Mouse (Mus musculus): ENCODE results near the gene Syngr4. TPM values are rescaled to one million over a fixed set of nuclear protein-coding genes. Genes with fewer than 3 reads are reported as not detected.
A peak's percentile ranks its signal among the peaks of the same experiment; 100 is the strongest.
"Not testable (repeated sequence)": the region's sequence is repeated elsewhere in the genome, so short reads cannot be mapped to it uniquely, and the experiment has no call there.

Gene Syngr4
- total RNA-seq, 2 experiments from 2014 or later, result not detected

DNA sequence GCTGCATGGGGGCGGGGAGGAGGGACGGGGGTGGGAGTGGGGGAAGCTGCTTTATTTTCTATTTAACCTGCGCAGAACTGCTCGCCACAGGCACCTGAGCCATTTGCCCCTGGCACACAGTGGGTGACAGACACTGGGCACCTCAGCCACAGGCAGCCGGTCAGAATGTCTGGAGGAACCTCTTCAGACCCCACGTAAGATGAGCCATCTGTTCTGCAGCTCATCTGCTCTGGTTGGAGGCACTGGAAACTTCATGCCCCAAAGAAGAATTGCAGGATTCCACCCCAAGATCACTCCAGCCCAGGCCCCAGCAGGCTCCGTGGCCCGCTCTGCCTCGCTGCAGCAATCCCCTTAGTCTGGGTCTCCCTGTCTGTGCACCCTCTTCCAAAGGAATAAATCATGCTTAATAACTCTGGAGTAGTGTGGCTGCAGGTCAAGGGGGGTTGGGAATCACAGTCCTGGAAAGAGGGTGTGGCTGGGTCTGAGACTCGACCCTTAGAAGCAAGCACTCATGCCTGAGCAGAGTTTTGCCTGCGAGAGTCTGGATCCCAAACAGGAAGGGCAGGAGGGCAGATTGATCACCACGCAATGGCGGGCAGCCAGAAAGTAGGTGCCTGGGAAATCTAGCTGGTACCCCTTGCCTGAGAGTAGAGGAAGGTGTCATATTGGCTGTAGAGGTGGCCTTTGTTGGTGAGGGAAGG is 20.6 kb upstream of the Syngr4 start:
- DNase-seq (ENCODE audit: low spot score), result no peak
- intact Hi-C loops (cut with DNase I), result no loop called here

DNA sequence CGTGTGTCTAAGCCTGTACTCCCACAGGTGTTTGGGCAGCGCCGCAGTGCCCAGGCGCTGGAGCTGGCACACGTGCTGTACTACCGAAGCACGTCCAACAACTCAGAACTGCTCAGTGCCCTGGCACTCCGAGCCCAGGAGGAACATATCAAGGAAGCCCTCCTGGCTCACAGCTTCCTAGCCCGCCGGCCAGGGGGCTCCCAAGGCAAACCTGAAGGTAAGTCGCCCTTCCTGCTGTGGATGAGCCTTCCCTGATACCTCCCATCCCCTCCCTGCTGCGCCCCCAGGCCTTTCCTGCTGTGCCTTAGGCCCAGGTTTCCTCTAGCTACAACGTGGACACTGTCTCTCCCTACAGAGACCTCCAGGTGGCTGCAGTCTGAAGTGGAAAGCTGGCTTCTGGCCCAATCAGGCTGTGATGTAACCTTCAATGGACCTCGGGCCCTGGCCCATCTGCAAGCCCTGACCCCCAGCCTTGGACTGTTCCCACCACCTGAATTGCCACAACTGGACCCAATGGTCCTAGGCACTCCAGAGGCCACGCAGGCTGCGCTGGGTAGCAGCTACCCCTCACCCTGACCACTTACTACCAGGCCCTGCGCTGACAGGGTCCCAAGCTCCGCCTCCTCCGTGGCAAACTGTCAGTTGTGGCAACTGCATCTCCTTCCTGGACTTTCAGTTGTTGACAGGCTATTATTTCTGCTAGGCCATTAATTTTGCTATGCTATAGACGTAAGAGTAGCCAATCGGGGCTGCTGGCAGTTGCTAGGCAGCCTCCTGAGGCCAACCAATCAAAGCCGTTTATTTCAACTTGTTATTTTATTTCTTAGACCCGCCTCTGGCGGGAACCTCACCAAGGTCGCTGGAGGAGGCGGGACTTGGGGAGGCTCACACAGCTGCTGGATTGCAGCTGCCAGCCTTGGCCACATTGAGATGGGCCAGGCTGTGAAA is 19.8 kb upstream of the Syngr4 start:
- intact Hi-C loops (cut with DNase I), result no loop called here
- DNase-seq (ENCODE audit: low spot score), result peak; percentile 81

DNA sequence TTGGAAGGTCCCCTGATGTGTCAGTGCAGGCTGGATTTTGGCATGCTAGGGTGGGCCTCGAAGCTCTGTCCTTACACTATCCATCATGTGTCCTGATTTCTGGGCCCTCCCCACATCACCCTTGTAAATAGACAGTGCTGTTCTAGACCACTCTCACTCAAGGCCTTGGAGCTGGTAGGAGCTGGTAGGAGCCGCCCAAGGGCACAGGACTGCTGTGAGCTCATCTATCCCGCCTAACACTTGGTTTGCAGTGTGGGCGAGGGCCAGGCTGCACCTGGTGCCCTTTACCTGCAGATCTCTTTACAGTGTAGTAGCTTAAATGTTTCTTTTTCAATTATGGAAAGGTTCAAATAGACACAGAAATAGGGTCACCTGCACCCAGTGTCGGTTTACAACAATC is 18.5 kb upstream of the Syngr4 start:
- no peak for DNase-seq (ENCODE audit: low spot score)
- intact Hi-C loops (cut with DNase I), result no loop called here

DNA sequence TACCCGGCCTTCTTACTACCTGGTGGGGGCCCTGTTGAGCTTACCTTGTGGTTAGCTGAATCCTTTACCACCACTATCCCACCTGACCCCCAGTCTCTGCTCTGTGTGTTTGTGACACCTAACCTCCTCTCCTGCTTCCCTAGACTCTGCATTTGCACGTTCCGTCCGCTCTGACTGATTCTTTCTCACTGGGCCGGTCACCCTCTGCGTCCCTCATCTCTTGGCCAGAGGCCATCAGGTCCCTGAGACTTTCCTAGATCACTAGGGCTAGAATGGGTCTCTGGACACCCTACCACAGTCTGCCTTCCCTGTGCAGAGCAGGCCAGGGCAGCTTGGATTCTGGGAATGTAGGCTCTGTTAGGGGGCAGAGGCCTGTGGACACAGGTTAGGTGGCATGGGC is 17.6 kb upstream of the Syngr4 start:
- DNase-seq (ENCODE audit: low spot score), result no peak
- intact Hi-C loops (cut with DNase I), result no loop called here

- no peak for DNase-seq (ENCODE audit: low spot score)
- intact Hi-C loops (cut with DNase I), result no loop called here
Observed at GRCm38 (mm10) chr7:45909145-45909544, 12.6 kb upstream of the Syngr4 start.

GRCm38 (mm10) chr7:45908384-45908783 is 11.9 kb upstream of the Syngr4 start:
- no peak for DNase-seq (ENCODE audit: low spot score)
- intact Hi-C loops (cut with DNase I), result no loop called here

GRCm38 (mm10) chr7:45906622-45907021 is 10.1 kb upstream of the Syngr4 start:
- intact Hi-C loops (cut with DNase I), result no loop called here

GRCm38 (mm10) chr7:45902481-45903002 is 6.0 kb upstream of the Syngr4 start:
- no peak for DNase-seq (ENCODE audit: low spot score)
- intact Hi-C loops (cut with DNase I), result no loop called here

More at GRCm38 (mm10) chr7:45906622-45907021, 10.1 kb upstream of the Syngr4 start:
- no peak for DNase-seq (ENCODE audit: low spot score)

DNA sequence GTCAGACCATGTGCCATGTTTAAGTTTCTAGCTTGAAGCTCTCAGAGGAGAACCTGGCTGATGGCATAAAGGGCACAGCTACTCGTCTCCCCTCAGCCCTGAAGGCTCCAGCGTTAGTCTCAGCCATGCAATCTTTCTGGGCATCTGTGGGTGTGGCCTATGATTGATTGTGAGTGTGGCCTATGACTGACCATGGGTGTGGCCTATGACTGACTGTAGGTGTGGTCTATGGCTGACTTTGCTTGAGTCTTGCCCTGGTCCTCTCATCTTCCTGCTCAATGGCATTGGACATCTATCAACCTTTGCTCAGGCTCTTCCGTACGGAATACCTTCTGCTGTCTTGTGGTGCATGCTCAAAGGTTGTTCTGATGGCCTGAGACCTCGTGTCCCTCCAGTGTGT is 5.0 kb upstream of the Syngr4 start:
- intact Hi-C loops (cut with DNase I), result no loop called here
- no peak for DNase-seq (ENCODE audit: low spot score)

DNA sequence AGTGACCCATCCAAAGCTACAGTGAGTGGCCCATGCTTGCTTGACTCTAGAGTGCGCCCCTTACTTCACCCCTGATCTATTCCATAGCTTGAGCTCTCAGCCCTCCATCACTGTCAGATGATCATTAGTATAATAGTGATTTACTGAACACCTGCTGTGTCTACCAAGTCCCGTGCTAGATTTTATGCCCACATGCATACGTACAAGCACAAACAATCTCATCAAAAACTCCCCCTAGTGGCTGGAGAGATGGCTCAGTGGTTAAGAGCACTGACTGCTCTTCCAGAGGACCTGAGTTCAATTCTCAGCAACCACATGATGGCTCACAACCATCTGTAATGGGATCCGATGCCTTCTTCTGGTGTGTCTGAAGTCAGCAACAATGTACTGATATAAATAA is 1.6 kb upstream of the Syngr4 start:
- intact Hi-C loops (cut with DNase I), result not testable (repeated sequence)

DNA sequence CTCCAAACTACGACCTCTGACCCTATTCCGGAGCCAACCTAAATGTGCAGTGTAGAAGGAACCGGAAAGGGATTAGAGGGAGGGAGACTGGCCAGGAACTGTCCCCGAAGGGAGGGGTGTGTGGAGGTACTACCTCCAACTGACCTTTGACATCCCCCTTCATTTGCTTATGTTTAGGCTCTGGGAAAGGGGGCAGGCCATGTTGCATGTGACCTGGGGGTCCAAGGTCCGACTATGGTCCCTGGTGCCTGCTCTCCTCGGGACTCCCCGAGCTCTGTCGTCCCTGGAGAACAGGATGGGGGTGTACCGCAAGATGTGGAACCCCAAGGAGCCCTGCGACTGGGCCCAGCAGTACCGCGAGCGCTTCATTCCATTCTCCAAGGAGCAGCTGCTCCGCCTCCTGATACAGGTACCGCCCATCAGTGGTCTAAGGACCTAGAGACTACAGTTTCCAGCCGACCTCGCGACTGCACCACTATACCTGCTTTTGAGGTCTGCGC is 794 bp upstream of the Syngr4 start:
- DNase-seq (ENCODE audit: low spot score), result no peak
- intact Hi-C loops (cut with DNase I), result loop anchor here (2.0 kb wide), 1 partner anchor 27 kb away; the partner anchor contains the start of gene Ccdc114

More for the DNA sequence above, 1.6 kb upstream of the Syngr4 start:
- DNase-seq (ENCODE audit: low spot score), result not testable (repeated sequence)

DNA sequence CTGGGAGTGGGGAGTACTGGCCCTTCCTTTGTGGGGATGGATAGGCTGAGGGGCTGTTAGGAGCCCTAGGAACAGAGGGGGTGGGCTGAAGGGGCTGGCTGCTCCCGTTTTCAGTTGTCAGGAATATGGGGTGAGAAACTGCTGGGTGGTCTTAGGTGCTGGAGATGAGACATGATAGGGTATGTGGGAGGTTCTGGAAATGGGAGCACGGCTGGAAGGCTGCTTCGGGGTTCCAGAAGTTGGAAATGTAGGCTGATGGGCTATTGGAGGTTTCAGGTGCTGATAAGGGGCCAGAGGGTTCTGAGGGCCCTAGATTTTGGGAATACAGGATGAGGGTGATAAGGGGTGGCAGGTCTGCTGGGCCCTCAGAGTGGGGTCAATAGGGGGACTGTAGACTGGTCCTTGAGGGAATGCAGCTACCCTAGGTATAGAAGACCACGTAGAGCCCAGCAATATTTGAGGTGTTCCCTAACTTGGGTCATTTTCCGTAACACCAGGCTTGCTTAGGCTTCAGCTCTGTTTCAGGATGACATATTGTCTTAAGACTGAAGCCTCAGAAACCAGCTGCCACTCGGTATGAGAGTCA is 490 bp downstream of the Syngr4 start:
- intact Hi-C loops (cut with DNase I), result loop anchor here (2.0 kb wide), 2 partner anchors 17 to 29 kb away; partner anchors contain the start of genes Ccdc114 and Grin2d
- DNase-seq (ENCODE audit: low spot score), result no peak

DNA sequence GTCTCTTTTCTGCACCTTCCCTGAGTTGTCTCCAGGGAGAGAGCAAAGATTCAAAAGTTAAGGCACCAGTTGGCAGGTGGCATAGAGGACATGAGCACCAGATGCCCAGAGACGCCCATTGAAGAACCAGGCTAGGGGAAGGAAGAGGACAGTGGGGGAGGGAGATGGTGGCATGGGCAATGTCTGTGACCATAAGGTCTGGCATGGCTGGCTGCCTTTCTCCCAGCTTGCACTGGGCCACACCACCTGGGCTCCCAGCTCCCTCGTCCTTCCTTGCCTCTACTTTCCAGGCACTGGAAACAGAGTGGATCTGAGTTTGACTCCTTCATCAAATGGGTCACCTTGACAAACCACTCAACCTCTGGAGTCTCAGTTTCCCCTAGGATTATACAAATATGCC is 3.9 kb downstream of the Syngr4 start:
- intact Hi-C loops (cut with DNase I), result no loop called here
- no peak for DNase-seq (ENCODE audit: low spot score)

GRCm38 (mm10) chr7:45887246-45887645 is 9.3 kb downstream of the Syngr4 start:
- intact Hi-C loops (cut with DNase I), result no loop called here
- no peak for DNase-seq (ENCODE audit: low spot score)

- DNase-seq (ENCODE audit: low spot score), result no peak
- intact Hi-C loops (cut with DNase I), result no loop called here
Observed at GRCm38 (mm10) chr7:45881011-45881410, 15.5 kb downstream of the Syngr4 start.

DNA sequence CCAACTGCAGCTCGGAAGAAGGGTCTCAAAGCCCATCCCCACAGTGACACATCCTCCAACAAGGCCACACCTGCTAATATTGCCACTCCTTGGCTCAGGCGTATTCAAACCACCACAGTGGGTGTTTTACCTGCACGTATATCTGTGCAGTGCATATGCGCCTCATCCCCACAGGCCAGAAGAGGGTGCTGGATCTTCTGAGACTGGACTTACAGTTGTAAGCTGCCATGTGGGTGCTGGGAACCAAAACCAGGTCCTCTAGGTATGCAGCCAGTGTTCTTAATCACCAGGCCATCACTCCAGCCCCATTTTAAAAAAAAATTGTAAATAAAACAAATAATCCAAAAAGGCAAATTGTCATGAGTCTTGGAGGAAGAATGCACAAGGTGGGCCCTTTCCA is 16.0 kb downstream of the Syngr4 start:
- no peak for DNase-seq (ENCODE audit: low spot score)
- intact Hi-C loops (cut with DNase I), result no loop called here

GRCm38 (mm10) chr7:45878278-45878677 is 18.2 kb downstream of the Syngr4 start, which contains the start of gene Grin2d:
Gene Grin2d, minus strand, starts transcription at chr7:45878378.
- DNase-seq (ENCODE audit: low spot score), result not testable (repeated sequence)
- intact Hi-C loops (cut with DNase I), result loop anchor here (2.0 kb wide), 1 partner anchor 17 kb away; no protein-coding TSS in a partner anchor

GRCm38 (mm10) chr7:45876895-45877294 is 19.6 kb downstream of the Syngr4 start:
- DNase-seq (ENCODE audit: low spot score), result no peak
- intact Hi-C loops (cut with DNase I), result no loop called here

GRCm38 (mm10) chr7:45873061-45873947 is 23.2 kb downstream of the Syngr4 start:
- peak; percentile 46 for DNase-seq (ENCODE audit: low spot score)

More at GRCm38 (mm10) chr7:45873061-45873947, 23.2 kb downstream of the Syngr4 start:
- intact Hi-C loops (cut with DNase I), result loop anchor here (1.0 to 5.0 kb wide), 3 partner anchors 51 to 139 kb away; partner anchors contain the start of gene Ccdc114
